Mouse (Mus musculus): Measurements from ENCODE around the gene Dgki. TPM values are rescaled to one million over a fixed set of nuclear protein-coding genes. Genes with fewer than 3 reads are reported as not detected.

Gene Dgki
- total and polyA plus RNA-seq, 2 experiments from 2014 or later = 4.5 to 20.1 TPM

DNA sequence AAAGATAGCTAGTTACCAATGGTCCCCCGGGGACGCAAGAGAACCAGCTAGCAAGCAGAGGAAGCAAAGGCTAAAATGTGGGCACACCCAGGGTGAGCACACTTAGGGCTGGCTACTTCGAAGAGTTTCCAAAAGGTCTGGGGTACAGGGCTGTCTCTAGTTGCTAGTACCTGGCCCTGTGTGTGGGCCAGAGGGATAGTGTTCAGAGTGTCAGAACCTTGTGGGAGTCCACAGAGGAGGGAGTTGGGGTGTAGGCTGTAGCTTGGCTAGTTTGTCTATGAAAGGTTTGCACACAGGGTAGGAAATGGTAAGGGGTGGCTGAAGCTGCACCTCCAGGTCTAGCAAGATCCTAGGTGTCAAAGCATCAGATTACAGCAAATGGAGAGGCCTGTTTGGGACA is 25.1 kb upstream of the Dgki start:
- no peak overlapping the region for H3K4me2 ChIP-seq (ENCODE audit: low read depth, low read length)

DNA sequence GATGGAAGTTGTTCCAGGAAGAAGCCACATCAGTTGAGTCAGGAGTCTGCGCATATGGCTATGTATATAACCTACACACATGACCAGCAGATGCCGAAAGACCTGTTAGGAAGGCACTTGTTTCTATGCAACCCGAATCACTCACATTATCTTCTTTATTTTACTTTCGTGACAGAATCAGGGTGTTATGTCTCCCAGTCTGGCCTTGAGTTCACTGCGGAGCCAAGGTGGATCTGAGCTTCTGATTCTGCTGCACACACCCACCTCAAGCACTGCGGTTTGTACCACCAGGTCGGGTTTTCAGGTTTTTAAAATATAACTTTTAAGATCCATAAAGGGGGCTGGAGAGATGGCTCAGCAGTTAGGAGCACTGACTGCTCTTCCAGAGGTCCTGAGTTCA is 22.7 kb upstream of the Dgki start:
- Histone ChIP-seq H3K27ac (no peak overlapping the region), H3K9me3 (ENCODE audit: low read length) (no peaks in the 10 kb centered on the region), H3K36me3 (ENCODE audit: insufficient read depth, low read length) (no peaks in the 10 kb centered on the region), H3K4me2 (ENCODE audit: low read depth, low read length) (no peak overlapping the region), H3K4me1 (ENCODE audit: insufficient read depth, low read length) (peaks cover 7% of the 10 kb centered on the region), H3K9ac (replicated peaks; ENCODE audit: low read length) (no peak overlapping the region), H3K4me3 (ENCODE audit: low read length) (no peak overlapping the region), H3K27me3 (ENCODE audit: insufficient read depth, low read length) (no peaks in the 10 kb centered on the region)
- ATAC-seq = no peak
- whole genome bisulfite sequencing = 90% methylated on average over 7 of the region's 7 CpGs
- DNase-seq (ENCODE audit: low spot score) = no peak
- TF ChIP-seq CTCF (IDR thresholded peaks at IDR 0.05; ENCODE audit: low read depth) = no peak

More for the DNA sequence above, 25.1 kb upstream of the Dgki start:
- ATAC-seq = no peak
- no peak overlapping the region for H3K27ac ChIP-seq
- no peak for DNase-seq (ENCODE audit: low spot score)
- WGBS = 91% methylated on average over 3 of the region's 3 CpGs
- TF ChIP-seq CTCF (IDR thresholded peaks at IDR 0.05; ENCODE audit: low read depth) = no peak
- H3K9ac ChIP-seq (replicated peaks; ENCODE audit: low read length) = no peak overlapping the region
- no peaks in the 10 kb centered on the region for H3K9me3 ChIP-seq (ENCODE audit: low read length)
- no peaks in the 10 kb centered on the region for H3K27me3 ChIP-seq (ENCODE audit: insufficient read depth, low read length)
- peaks cover 25% of the 10 kb centered on the region for H3K4me1 ChIP-seq (ENCODE audit: insufficient read depth, low read length)
- no peak overlapping the region for H3K4me3 ChIP-seq (ENCODE audit: low read length)
- no peaks in the 10 kb centered on the region for H3K36me3 ChIP-seq (ENCODE audit: insufficient read depth, low read length)

DNA sequence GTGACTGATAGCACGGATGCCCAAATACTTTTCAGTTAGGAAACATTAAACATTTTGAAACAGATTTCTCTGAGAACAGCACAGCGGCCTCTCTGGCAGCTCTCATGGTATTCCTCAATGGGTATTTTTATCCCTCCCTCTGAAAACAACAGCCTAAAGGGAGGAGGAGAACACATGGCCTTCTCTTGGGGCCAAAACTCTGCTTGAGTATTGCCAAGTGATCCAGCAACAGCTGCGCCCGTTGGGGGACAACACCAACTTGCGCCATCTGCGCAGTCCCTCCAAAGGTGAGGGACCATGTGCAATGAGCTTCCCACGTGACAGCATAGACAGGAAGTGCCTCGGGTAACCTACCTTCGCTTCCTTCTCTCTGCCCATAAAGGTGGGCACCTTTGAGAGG is 22.1 kb upstream of the Dgki start:
- H3K27me3 ChIP-seq (ENCODE audit: insufficient read depth, low read length) = no peaks in the 10 kb centered on the region
- no peak for TF ChIP-seq CTCF (IDR thresholded peaks at IDR 0.05; ENCODE audit: low read depth)
- 81% methylated on average over 9 of the region's 9 CpGs for WGBS
- no peak overlapping the region for H3K4me2 ChIP-seq (ENCODE audit: low read depth, low read length)
- peaks cover 7% of the 10 kb centered on the region for H3K4me1 ChIP-seq (ENCODE audit: insufficient read depth, low read length)
- no peak overlapping the region for H3K4me3 ChIP-seq (ENCODE audit: low read length)
- H3K9ac ChIP-seq (replicated peaks; ENCODE audit: low read length) = no peak overlapping the region
- no peak for DNase-seq (ENCODE audit: low spot score)
- H3K36me3 ChIP-seq (ENCODE audit: insufficient read depth, low read length) = no peaks in the 10 kb centered on the region
- no peaks in the 10 kb centered on the region for H3K9me3 ChIP-seq (ENCODE audit: low read length)
- no peak overlapping the region for H3K27ac ChIP-seq
- ATAC-seq = no peak

DNA sequence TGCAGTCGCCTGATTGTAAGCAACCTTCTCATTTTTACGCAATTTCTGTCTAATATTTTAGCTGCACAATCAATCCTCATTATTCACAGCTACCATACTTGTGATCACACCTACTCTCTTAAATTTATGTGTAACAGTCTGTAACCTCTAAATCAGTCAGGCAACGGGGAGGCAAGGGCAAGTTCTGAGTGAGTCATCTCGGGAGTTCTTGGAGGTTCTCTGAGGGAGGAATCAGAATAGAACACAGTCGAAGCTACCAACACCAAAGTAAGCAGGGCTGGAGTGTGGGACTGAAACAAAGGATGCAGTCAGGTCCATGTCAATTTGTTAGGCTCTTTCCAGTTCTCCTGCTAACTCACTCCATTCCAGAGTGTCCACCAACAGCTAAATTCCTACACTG is 17.9 kb upstream of the Dgki start:
- TF ChIP-seq CTCF (IDR thresholded peaks at IDR 0.05; ENCODE audit: low read depth) = no peak
- WGBS = 78% methylated on average over 5 of the region's 5 CpGs
- ATAC-seq = no peak

DNA sequence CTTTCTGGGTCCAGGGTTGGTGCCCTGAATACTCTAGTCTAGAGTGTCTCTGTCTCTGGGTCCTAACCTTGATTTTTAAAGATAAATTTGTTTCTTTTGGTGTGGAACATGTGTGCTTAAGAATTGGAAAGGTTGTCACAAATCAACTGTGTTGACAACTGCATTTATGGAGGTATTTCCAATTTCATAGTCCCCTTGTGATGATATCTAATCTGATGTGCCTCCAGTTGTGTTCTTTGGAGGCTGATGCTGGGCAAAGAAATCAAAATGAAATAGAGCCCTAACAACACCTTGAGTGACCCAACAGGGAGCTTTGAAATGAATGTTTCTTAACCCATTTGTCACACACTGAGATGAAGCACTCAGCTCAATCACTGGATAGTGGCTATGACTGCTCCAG is 15.5 kb upstream of the Dgki start:
- Histone ChIP-seq H3K4me1 (ENCODE audit: insufficient read depth, low read length) (no peaks in the 10 kb centered on the region), H3K27ac (no peak overlapping the region), H3K4me2 (ENCODE audit: low read depth, low read length) (no peak overlapping the region), H3K4me3 (ENCODE audit: low read length) (no peak overlapping the region), H3K27me3 (ENCODE audit: insufficient read depth, low read length) (no peaks in the 10 kb centered on the region), H3K9ac (replicated peaks; ENCODE audit: low read length) (no peak overlapping the region), H3K36me3 (ENCODE audit: insufficient read depth, low read length) (no peaks in the 10 kb centered on the region), H3K9me3 (ENCODE audit: low read length) (0 out of 2 replicates have a peak, but pooled peaks cover 6% of the 10 kb centered on the region)
- DNase-seq (ENCODE audit: low spot score) = no peak
- no peak for TF ChIP-seq CTCF (IDR thresholded peaks at IDR 0.05; ENCODE audit: low read depth)
- no peak for ATAC-seq

More for the DNA sequence above, 17.9 kb upstream of the Dgki start:
- Histone ChIP-seq H3K9me3 (ENCODE audit: low read length) (0 out of 2 replicates have a peak, but pooled peaks cover 6% of the 10 kb centered on the region), H3K27me3 (ENCODE audit: insufficient read depth, low read length) (no peaks in the 10 kb centered on the region), H3K4me3 (ENCODE audit: low read length) (no peak overlapping the region), H3K4me2 (ENCODE audit: low read depth, low read length) (no peak overlapping the region), H3K27ac (no peak overlapping the region), H3K9ac (replicated peaks; ENCODE audit: low read length) (no peak overlapping the region), H3K36me3 (ENCODE audit: insufficient read depth, low read length) (no peaks in the 10 kb centered on the region), H3K4me1 (ENCODE audit: insufficient read depth, low read length) (no peaks in the 10 kb centered on the region)
- DNase-seq (ENCODE audit: low spot score) = no peak

DNA sequence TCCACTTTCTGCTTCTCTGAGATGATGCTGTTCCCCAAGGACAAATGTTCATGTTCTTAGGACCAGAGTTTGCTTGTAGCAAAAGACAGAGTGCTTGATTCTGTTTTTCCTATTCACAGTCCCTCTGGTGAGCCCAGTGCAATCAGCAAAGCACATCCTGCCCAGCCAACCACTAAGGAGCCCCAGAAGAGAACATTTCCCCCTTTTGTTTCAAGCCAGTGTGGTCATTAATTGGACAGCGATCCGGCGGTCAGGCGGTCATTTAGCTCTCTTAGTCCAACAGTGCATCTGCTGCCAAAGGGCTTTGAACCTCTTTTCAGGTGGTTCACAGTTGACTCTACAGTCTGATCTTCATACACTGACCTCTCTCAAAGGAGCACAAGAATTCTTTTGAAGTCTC is 10.6 kb upstream of the Dgki start:
- Histone ChIP-seq H3K36me3 (ENCODE audit: insufficient read depth, low read length) (no peaks in the 10 kb centered on the region), H3K4me2 (ENCODE audit: low read depth, low read length) (no peak overlapping the region), H3K9ac (replicated peaks; ENCODE audit: low read length) (no peak overlapping the region), H3K27ac (no peak overlapping the region), H3K4me1 (ENCODE audit: insufficient read depth, low read length) (no peaks in the 10 kb centered on the region), H3K9me3 (ENCODE audit: low read length) (0 out of 2 replicates have a peak, but pooled peaks cover 1% of the 10 kb centered on the region), H3K27me3 (ENCODE audit: insufficient read depth, low read length) (no peaks in the 10 kb centered on the region), H3K4me3 (ENCODE audit: low read length) (no peak overlapping the region)
- no peak for TF ChIP-seq CTCF (IDR thresholded peaks at IDR 0.05; ENCODE audit: low read depth)
- DNase-seq (ENCODE audit: low spot score) (no peak), ATAC-seq (no peak)
- WGBS = 92% methylated on average over 4 of the region's 4 CpGs

DNA sequence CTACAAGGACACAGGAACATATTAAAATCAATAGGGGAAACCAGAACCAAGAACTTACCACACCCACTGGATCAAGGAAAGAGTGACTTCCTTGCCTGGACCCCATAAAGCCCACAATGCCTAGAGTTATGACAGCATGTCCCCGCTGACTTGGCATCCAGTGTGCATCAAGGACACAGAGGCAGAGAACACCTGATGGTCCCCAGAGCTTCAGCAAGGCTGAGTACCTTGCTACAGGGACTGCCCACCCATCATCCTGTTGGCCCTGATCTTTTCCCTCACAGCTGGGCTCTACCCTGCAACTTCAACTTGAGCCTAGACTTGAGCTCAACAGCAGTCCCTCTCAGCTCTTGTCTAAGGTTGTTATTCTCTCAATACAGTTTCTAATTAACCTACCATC is 6.6 kb upstream of the Dgki start:
- no peaks in the 10 kb centered on the region for H3K4me1 ChIP-seq (ENCODE audit: insufficient read depth, low read length)
- H3K27me3 ChIP-seq (ENCODE audit: insufficient read depth, low read length) = no peaks in the 10 kb centered on the region
- no peak overlapping the region for H3K4me3 ChIP-seq (ENCODE audit: low read length)
- 88% methylated on average over 1 of the region's 1 CpGs for WGBS
- no peak for TF ChIP-seq CTCF (IDR thresholded peaks at IDR 0.05; ENCODE audit: low read depth)
- H3K36me3 ChIP-seq (ENCODE audit: insufficient read depth, low read length) = no peaks in the 10 kb centered on the region
- no peaks in the 10 kb centered on the region; the same call in 1 of the 2 replicates for H3K9me3 ChIP-seq (ENCODE audit: low read length)
- no peak overlapping the region for H3K4me2 ChIP-seq (ENCODE audit: low read depth, low read length)
- no peak for ATAC-seq
- H3K9ac ChIP-seq (replicated peaks; ENCODE audit: low read length) = no peak overlapping the region
- DNase-seq (ENCODE audit: low spot score) = no peak
- H3K27ac ChIP-seq = no peak overlapping the region

Data from hindbrain, postnatal 0 days (tissue).